Mouse (Mus musculus): Measurements from ENCODE around the gene Ifna1.
"Not testable (repeated sequence)": the region's sequence is repeated elsewhere in the genome, so short reads cannot be mapped to it uniquely, and the experiment has no call there.

Gene Ifna1

GRCm38 (mm10) chr4:88849698-88850097, at the start of gene Ifna1:
TSS of gene Ifna1 (plus strand) at chr4:88850087.
- DNase-seq = no peak

DNA sequence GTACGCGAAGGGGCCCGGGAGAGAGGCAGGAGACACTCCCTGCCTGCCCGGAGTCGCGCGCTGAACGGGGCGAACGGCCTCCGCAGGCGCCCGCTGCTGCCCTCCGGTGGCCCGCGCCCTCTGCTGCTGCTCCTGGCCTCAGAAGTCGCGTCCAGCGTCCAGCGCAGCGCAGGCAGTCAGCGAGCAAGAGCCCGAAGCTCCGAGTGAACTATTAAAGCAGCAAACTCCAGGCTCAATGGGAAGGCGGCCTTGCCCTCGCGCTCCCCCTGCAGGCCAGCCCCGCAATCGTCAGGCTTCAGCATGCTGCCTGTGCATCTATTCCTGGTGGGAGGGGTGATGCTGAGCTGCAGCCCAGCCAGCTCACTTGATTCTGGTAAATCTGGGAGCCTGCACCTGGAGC, 46.9 kb upstream of the Ifna1 start, which contains the start of gene Gm13287:
Gm13287 (plus strand) TSS at position 301 of the 400 bp plus-strand sequence.
- not testable (repeated sequence) for DNase-seq

DNA sequence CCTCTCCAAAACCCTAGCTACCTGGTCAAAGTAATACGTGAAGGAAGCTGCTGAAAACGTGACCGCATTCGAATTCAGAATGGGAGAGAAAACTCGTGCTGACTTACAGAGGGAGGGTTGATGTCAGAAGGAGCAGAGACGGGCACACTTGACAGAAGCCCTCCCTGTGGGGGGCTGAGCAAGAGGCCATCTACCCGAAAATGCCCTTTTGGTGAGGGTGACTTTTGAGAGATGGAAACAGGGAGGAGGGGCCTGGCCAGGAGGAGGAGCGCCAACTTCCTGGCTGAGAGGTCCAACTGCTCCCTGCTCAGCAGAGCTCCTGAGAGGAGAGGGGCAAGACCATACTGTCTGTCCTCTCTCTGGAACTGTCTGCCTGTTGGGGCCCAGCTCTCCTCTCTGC, 44.7 kb upstream of the Ifna1 start, which contains the start of gene Gm13288:
Gm13288 (plus strand) TSS at position 301 of the 400 bp plus-strand sequence.
- DNase-seq = not testable (repeated sequence)

- peak; percentile 53 for DNase-seq
These were observed 44.1 kb upstream of the Ifna1 start for GRCm38 (mm10) chr4:88805761-88806160.

GRCm38 (mm10) chr4:88815928-88816327, 34.0 kb upstream of the Ifna1 start, which contains the start of gene Ifna7:
TSS of gene Ifna7 (plus strand) at chr4:88816228.
- DNase-seq = no peak

DNA sequence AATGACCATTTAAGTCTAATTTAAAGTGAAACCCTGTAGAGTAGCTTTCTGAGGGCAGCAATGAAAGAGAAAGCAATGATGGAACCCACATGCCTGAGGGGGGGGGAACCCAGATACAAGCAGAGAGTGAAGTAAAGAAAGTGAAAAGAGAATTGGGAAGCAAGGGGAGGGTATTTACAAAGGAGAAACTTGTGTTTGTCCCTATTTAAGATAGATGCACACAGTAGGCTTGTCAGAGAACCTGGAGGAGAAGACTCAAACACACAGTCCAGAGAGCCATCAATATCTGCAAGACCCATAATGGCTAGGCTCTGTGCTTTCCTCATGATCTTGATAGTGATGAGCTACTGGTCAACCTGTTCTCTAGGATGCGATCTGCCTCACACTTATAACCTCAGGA, 30.2 kb upstream of the Ifna1 start, which contains the start of gene Ifna11:
Ifna11 (plus strand) TSS at position 301 of the 400 bp plus-strand sequence.
- DNase-seq = no peak

DNA sequence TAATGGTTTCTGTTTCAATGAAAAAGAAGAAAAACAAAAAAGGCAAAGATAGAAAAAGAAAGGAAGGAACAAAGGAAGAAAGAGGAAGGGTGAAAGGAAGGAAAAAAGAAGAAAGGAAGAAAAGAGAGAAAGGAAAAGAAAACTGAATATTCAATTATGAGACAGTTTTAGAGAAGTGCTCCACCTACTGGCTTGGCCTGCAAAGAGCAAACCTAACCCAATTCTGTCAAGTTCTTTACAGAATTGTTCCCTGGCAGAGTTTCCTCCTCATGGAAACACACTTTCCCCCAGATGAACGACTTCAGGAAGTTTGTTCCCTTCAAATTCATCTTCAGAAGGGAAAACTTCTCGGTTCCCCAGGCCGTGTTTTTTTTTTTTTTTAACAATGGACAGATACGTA, 26.9 kb upstream of the Ifna1 start:
- peak; percentile 31 for DNase-seq

DNA sequence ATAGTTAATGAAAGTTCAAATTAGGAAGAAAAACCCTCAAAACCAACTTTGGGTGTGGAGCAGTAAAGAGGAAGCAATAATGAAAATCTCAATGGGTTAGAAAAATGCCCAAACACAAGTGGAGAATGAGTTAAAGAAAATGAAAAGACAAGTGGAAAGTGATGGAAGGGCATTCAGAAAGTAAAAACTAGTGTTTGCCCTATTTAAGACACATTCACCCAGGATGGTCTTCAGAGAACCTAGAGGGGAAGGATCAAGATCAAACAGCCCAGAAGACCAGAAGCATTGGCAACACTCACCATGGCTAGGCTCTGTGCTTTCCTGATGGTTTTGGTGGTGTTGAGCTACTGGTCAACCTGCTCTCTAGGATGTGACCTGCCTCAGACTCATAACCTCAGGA, 22.8 kb upstream of the Ifna1 start, which contains the start of gene Ifna6:
Ifna6 (plus strand) TSS at position 301 of the 400 bp plus-strand sequence.
- DNase-seq = not testable (repeated sequence)

DNA sequence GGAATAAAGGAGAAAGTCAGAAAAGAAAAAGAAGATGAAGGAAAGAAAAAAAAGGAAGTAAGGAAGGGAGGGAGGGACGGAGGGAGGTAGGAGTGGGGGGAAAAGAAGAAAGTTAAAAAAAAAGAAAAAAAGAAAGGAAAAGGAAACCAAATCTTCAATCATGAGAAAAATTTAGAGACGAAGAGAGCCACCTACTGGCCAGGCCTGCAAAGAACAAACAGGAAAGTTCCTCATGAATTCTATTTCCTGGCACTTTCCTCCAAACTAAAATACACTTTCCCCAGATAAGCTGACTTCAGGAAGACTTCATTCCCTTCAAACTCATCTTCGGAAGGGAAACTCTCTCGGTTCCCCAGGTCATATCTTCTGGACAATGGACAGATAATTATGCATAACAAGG, 19.4 kb upstream of the Ifna1 start:
- DNase-seq = peak; percentile 43

DNA sequence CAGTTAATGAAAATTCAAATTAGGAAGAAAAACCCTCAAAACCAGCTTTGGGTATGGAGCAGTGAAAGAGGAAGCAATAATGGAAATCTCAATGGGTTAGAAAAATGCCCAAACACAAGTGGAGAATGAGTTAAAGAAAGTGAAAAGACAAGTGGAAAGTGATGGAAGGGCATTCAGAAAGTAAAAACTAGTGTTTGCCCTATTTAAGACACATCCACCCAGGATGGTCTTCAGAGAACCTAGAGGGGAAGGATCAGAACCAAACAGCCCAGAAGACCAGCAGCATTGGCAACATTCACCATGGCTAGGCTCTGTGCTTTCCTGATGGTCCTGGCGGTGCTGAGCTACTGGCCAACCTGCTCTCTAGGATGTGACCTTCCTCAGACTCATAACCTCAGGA, 14.7 kb upstream of the Ifna1 start, which contains the start of gene Ifna5:
Ifna5 (plus strand) TSS at position 301 of the 400 bp plus-strand sequence.
- not testable (repeated sequence) for DNase-seq

GRCm38 (mm10) chr4:88838828-88839227, 11.1 kb upstream of the Ifna1 start:
- peak; percentile 15 for DNase-seq

DNA sequence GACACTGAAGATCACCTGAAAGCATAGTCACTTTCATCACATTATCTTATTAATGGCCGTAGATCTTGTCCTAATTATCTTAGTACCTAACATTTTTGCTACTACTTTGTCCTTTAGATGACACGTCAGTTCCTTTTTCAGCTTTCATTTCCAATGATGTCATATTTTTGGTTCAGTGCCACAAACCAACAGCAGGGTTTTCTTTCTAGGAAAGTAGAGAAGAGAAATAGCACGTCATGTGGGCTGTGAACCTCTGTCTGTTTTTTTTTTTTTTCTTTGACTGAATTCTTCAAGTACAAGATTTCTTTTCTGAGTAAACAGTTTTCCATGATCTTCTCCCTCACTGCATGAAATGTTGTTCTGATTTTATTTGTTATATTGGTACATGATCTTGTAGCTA, 9.8 kb upstream of the Ifna1 start:
- DNase-seq = no peak

- DNase-seq = no peak
These were observed 8.4 kb upstream of the Ifna1 start, which contains the start of gene Ifna4 for GRCm38 (mm10) chr4:88841438-88841911. TSS of gene Ifna4 (plus strand) at chr4:88841861.

- DNase-seq = no peak
These were observed 4.6 kb upstream of the Ifna1 start for GRCm38 (mm10) chr4:88845334-88845733.

DNA sequence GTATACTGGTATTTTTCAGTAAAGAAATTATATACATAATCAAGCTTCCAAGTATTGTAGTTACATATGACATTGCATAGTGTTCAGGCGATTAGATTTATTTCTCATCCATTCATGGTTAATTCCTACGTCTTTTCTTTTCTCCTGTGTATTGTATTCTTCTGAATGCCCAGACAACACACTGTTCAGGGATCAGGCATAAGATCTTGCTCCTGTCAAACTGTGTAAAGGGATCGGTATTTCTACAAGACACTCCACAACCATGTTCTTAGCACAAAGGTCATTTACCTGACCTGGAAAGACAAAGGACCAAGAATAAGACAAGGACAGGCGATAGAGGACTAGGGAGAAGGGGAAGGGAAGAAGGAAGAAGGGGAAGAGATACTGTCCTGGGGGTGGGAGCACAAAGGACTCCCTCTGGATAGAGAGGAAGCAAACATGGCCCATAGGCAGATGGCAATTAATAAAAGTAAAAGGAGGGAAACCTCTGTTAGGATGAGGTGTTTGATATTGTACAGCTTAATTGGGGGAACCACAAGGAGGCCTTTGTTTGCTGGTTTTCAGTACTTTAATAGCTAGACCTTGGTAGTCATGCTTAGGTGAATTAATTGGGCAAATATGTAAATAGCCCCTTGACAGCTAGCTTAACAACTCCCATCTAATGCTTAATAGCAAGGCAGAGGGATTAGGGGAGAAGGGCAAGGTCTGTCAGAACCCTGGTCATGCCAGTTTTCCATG, 1.3 kb downstream of the Ifna1 start:
- DNase-seq = no peak

- no peak for DNase-seq
These were observed 9.3 kb downstream of the Ifna1 start for GRCm38 (mm10) chr4:88859214-88859613.

DNA sequence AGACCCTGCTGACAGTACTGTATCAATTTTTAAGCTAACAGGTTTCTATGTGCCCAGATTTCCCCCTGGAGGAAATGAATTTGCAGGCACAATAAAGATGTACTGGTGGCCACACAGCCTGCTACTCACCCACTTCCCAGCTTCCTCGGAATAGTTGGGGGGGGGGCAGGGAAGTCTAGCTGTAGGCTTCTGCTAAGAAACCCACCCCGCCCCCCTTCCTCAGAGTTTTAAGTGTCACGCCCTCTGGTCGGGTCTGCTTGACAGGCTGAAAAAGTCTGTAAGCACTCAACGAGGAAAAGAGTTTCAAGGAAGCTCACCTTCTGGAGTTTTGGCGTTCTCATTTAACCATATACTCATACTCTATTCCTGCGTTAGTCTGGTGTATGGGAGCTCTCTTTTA, 13.4 kb downstream of the Ifna1 start:
- DNase-seq = no peak

GRCm38 (mm10) chr4:88864599-88864998, 14.7 kb downstream of the Ifna1 start:
- no peak for DNase-seq

- no peak for DNase-seq
These were observed 15.2 kb downstream of the Ifna1 start for GRCm38 (mm10) chr4:88865011-88865569.

- DNase-seq = peak; percentile 85
These were observed 17.6 kb downstream of the Ifna1 start for GRCm38 (mm10) chr4:88867366-88867925.

GRCm38 (mm10) chr4:88867926-88868911, 18.3 kb downstream of the Ifna1 start:
- peak; percentile 45 for DNase-seq

GRCm38 (mm10) chr4:88872691-88873090, 22.8 kb downstream of the Ifna1 start:
- peak; percentile 21 for DNase-seq

Data from kidney, postnatal 10 days (tissue).